In genomic region chr6:82846587-82847150, GRCm38 (mm10) we compare ENCODE assay signal across 30 mouse cellular contexts.
DNase-seq lines count a peak whose midpoint lies in the region; ATAC-seq and TF ChIP-seq lines count a peak whose summit lies in the region.
"Had no signal": no experiment of that assay in that cellular context is flagged by ENCODE, and none has a peak within 500 bp of the region (broad histone marks: within the 10 kb centered on the region; RNA-seq: fewer than 3 reads in every experiment).

No protein-coding gene starts in this region.

- H3K9me3 ChIP-seq in forebrain, postnatal 0 days (ENCODE audit: low read length), result no peaks in the 10 kb centered on the region
- H3K9me3 ChIP-seq: forebrain, embryonic 12.5 days; heart, embryonic 15.5 days; hindbrain, embryonic 13.5 days; midbrain, embryonic 12.5 days had no signal

- H3K36me3 ChIP-seq in forebrain, postnatal 0 days (ENCODE audit: insufficient read depth), result no peaks in the 10 kb centered on the region
- H3K36me3 ChIP-seq: forebrain, embryonic 12.5 days; heart, embryonic 10.5 days; heart, embryonic 15.5 days; hindbrain, embryonic 13.5 days; midbrain, embryonic 12.5 days; neural tube, embryonic 12.5 days had no signal

- no peak overlapping the region for H3K27ac ChIP-seq in forebrain, postnatal 0 days (ENCODE audit: low read depth, low read length)
- H3K27ac ChIP-seq: forebrain, embryonic 12.5 days; heart, embryonic 10.5 days; heart, embryonic 15.5 days; hindbrain, embryonic 13.5 days; kidney, postnatal 0 days; liver, embryonic 14.5 days; midbrain, embryonic 12.5 days; neural tube, embryonic 12.5 days had no signal

- H3K4me1 ChIP-seq in forebrain, postnatal 0 days (ENCODE audit: insufficient read depth), result no peaks in the 10 kb centered on the region
- H3K4me1 ChIP-seq: forebrain, embryonic 12.5 days; heart, embryonic 10.5 days; heart, embryonic 15.5 days; hindbrain, embryonic 13.5 days; midbrain, embryonic 12.5 days; neural tube, embryonic 12.5 days had no signal

- peak; percentile 25 for DNase-seq in adrenal gland, postnatal 10 days
- DNase-seq in adrenal gland, postnatal 4 days (ENCODE audit: low spot score in 2 of 2), result no peak
- DNase-seq in 416B (ENCODE audit: low read depth) (peak; percentile 64), ZHBTc4 (ENCODE audit: low read depth, low spot score) (peak; percentile 66)
- DNase-seq in forebrain, postnatal 0 days, result no peak
- no peak for DNase-seq in heart, adult 8-10 months (ENCODE audit: low spot score)
- DNase-seq: cerebellum, adult 2 months; cerebellum, postnatal 14 days; gastrocnemius, postnatal 10 days; kidney, adult 8-10 months; kidney, postnatal 4 days; liver; lung, adult 2 months; lung, postnatal 10 days; thymus, adult 18-20 months; thymus, postnatal 25 days had no signal

- WGBS in forebrain, postnatal 0 days, result 81% methylated on average over 8 of the region's 8 CpGs

- no peak overlapping the region for H3K4me2 ChIP-seq in forebrain, postnatal 0 days (ENCODE audit: low read depth)
- H3K4me2 ChIP-seq: forebrain, embryonic 12.5 days; heart, embryonic 15.5 days; hindbrain, embryonic 13.5 days; midbrain, embryonic 12.5 days; neural tube, embryonic 12.5 days had no signal

- no peak overlapping the region for H3K4me3 ChIP-seq in forebrain, postnatal 0 days (ENCODE audit: low read depth, low read length)
- H3K4me3 ChIP-seq: erythroblast, embryonic 14.5 days; forebrain, embryonic 12.5 days; heart, embryonic 10.5 days; heart, embryonic 15.5 days; hindbrain, embryonic 13.5 days; megakaryocyte, embryonic 14.5 days; midbrain, embryonic 12.5 days; myocyte; neural tube, embryonic 12.5 days had no signal

- TF ChIP-seq CTCF in forebrain, postnatal 0 days (IDR thresholded peaks at IDR 0.05; ENCODE audit: low read depth), result no peak

- peak; percentile 82 for ATAC-seq in megakaryocyte progenitor cell, adult 5-6 weeks (replicated peaks; ENCODE audit: poor library complexity)
- no peak for ATAC-seq in forebrain, postnatal 0 days
- ATAC-seq: CD4-positive, CD25-positive, alpha-beta regulatory T cell, adult 4 months; intestine, embryonic 16.5 days had no signal

- H3K27me3 ChIP-seq in forebrain, postnatal 0 days (ENCODE audit: insufficient read depth, low read length), result no peaks in the 10 kb centered on the region
- H3K27me3 ChIP-seq: forebrain, embryonic 12.5 days; heart, embryonic 15.5 days; hindbrain, embryonic 13.5 days; midbrain, embryonic 12.5 days; neural tube, embryonic 12.5 days had no signal

- no peak overlapping the region for H3K9ac ChIP-seq in forebrain, postnatal 0 days
- H3K9ac ChIP-seq: forebrain, embryonic 12.5 days; heart, embryonic 15.5 days; hindbrain, embryonic 13.5 days; liver, embryonic 14.5 days; midbrain, embryonic 12.5 days; neural tube, embryonic 12.5 days had no signal

Comparison
In these comparisons a context has a peak if more than half of its experiments do, and no peak if none do; other contexts are left out.
1. DNase-seq: peak in adrenal gland, postnatal 10 days (single experiment), 416B (single experiment) and ZHBTc4 (single experiment); none in adrenal gland, postnatal 4 days (0 of 2), forebrain, postnatal 0 days (single experiment) and heart, adult 8-10 months (single experiment).